Mouse (Mus musculus): ENCODE data around the gene Kalrn.
"Not testable (repeated sequence)": the region's sequence is repeated elsewhere in the genome, so short reads cannot be mapped to it uniquely, and the experiment has no call there.

Gene Kalrn

GRCm38 (mm10) chr16:34095093-34095465, 478.3 kb downstream of the Kalrn start:
- DNase-seq, result no peak

- no peak for DNase-seq
Measured at GRCm38 (mm10) chr16:34094446-34095092, 478.8 kb downstream of the Kalrn start.

DNA sequence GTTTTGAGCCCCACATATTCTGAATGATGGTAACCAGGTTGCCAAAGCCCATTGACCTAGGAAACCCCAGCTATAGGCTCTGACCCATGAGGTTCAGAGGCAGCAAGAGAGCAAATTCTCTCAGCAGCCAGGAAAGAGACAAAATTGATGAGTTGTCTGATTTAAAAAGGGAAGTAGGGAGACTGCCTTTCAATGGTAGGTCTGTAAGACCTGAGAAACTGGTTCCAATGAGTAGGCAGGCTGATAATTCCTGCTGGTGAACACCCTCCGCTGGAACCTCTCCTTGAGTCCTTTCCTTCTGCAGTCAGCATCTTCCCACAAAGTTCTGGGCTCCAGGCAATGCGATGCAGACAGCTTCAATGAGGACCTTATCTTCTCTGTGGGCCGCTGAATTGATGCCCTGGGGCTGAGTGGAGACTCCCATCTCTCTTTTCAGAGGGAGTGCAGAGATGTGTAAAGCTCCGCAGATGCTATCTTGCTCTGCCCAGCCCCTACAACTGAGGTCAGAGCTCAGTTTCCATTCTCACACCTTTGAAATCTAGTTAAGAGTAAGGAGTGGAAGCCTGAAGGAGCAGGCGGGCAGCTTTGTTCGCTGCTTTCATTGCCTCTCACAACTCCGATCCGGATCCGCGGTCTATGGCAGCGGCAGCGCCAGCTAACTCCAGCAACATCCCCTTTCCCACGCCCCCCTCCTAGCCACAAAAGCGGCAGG, 479.4 kb downstream of the Kalrn start:
- no peak for DNase-seq

DNA sequence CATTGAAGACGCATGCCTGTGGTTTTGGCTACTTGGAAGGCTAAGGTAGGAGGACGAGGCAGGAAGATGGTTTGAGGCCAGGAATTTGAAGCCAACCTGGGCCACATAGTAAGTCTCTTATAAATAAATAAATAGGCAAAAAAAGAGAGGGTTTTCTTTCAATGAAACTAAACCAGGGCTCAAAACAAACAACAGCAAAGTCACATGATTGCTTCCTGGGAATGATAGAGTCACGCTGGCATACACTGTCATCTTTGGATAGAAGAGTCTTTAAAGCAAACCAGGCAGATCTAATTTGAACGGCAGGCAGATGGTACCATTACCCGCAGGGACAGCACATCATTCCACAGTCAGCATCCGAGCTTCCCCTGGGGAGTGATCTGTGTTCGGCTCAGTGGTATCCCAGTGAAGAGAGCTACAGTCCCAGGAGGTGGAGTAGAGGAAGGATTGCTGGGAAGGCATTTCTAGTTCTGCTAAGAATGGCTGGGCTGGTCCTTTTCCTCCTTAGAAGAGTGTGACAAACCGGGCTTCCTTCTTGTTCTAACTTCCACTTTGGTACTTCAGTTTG, 483.7 kb downstream of the Kalrn start:
- DNase-seq, result no peak

GRCm38 (mm10) chr16:34089022-34089421, 484.3 kb downstream of the Kalrn start:
- DNase-seq, result no peak

- DNase-seq, result no peak
Measured at GRCm38 (mm10) chr16:34088331-34088730, 485.0 kb downstream of the Kalrn start.

GRCm38 (mm10) chr16:34084135-34084920, 489.0 kb downstream of the Kalrn start:
- no peak for DNase-seq

- DNase-seq, result no peak
Measured at GRCm38 (mm10) chr16:34082494-34083469, 490.6 kb downstream of the Kalrn start.

- no peak for DNase-seq
Measured at GRCm38 (mm10) chr16:34081683-34082438, 491.5 kb downstream of the Kalrn start.

DNA sequence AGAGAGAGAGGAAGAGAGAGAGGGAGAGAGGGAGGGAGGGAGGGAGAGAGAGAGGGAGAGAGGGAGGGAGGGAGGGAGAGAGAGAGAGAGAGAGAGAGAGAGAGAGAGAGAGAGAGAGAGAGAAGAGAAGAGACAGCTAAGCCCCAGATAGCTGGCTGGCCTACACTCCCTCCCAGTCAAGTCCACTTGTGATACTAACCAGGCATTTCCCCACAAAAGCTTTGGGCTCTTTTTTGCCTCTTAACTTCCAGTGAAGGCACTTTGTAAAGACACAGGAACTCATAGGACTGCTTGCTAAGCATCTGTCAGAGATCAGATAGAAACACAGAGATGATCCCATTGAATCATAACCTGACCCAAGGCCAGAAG, 492.0 kb downstream of the Kalrn start:
- not testable (repeated sequence) for DNase-seq

GRCm38 (mm10) chr16:34080818-34081217, 492.5 kb downstream of the Kalrn start:
- DNase-seq, result no peak

GRCm38 (mm10) chr16:34079511-34079910, 493.8 kb downstream of the Kalrn start:
- no peak for DNase-seq

DNA sequence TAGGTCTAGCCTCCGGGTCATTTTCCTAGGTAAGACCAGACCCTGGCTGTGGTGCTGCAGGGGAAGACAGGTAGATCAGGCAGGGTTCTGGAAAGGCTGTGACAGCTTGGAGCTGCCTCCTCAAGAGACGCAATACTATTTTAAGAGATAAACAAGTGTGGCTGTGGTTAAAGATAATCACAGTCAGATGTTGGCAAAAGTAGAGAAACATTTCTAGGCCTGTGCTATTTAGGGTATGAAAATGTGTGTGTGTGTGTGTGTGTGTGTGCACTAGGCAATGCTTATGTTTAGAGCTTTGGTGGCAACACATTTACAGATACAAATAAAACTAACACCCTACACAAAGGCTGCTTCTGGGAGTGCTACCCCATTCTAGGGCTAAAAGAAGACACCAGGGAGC, 494.6 kb downstream of the Kalrn start:
- DNase-seq, result no peak

DNA sequence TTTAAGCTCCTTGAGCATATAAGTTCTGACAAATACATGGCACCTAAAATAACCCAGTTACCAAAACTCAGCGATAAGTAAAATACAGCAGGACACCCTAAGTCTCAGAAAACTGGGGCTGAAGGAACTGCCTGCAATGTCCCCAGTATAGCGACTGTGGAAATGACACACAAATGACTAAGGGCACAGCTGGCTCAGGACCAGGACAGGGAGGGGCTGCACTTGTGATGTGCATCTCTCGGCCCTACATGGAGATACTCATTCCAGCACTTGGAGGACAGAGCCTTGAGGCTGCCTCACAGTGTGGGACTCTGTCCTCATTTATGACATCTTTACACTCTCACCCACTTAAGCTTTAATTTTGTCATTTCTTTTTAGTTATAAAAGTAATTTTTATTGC, 497.2 kb downstream of the Kalrn start:
- no peak for DNase-seq

- DNase-seq, result no peak
Measured at GRCm38 (mm10) chr16:34073930-34074329, 499.4 kb downstream of the Kalrn start.

- no peak for DNase-seq
Measured at GRCm38 (mm10) chr16:34072136-34072535, 501.2 kb downstream of the Kalrn start.

GRCm38 (mm10) chr16:34071223-34071825, 502.0 kb downstream of the Kalrn start:
- DNase-seq, result no peak

- DNase-seq, result no peak
Measured at GRCm38 (mm10) chr16:34069481-34069880, 503.9 kb downstream of the Kalrn start.

DNA sequence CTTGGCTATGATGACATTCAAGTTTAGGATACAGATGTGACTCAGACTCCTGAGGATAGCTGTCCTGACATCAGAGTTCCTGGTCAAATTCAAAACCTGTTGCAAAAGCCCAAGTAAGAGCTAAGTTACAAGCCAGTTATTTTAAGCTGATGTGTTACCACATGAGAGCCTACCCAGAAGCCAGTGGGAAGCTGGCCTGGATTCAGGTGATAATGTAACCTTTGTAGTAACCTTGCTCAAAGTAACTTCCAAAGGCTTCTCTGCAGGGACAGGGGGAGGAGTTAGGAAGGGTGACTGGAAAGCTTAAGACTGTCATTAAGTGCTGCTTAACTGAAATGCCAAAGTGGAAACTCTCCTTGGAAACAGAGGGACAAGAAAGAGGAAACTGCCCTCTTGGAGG, 506.4 kb downstream of the Kalrn start:
- no peak for DNase-seq

DNA sequence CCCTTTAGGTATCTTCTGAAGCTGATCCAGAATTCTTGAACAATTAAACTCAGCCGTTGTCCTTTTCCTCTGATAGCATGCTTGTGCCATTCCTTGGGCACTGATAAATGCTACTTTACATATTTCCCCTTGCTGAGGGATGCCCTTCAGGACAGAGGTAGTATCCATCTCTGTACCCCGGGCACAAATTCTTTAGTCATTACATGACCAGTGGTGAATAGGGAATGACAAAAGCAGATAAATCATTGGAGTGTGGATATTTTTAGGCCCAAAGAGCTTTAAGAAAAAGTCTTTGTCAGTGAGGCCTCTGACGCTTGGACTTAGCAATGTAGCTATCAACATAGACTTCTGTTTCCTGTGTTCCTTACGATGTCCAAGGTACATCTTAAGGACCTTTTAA, 507.0 kb downstream of the Kalrn start:
- DNase-seq, result no peak

- peak; percentile 27 for DNase-seq
Measured at GRCm38 (mm10) chr16:34063313-34063712, 510.0 kb downstream of the Kalrn start.

All from cerebellum, adult 9-10 months (tissue).